Mouse (Mus musculus): Measurements from ENCODE around the gene Cables2.
A peak's percentile ranks its signal among the peaks of the same experiment; 100 is the strongest.
"Not testable (repeated sequence)": the region's sequence is repeated elsewhere in the genome, so short reads cannot be mapped to it uniquely, and the experiment has no call there.

The Cables2 gene

GRCm38 (mm10) chr2:180279321-180279720 is 6.0 kb upstream of the Cables2 start:
- no peak for DNase-seq (ENCODE audit: low read depth, low spot score)

- DNase-seq (ENCODE audit: low read depth, low spot score) = no peak
These were observed 4.6 kb upstream of the Cables2 start for GRCm38 (mm10) chr2:180277773-180278320.

GRCm38 (mm10) chr2:180276851-180277259 is 3.6 kb upstream of the Cables2 start:
- no peak for DNase-seq (ENCODE audit: low read depth, low spot score)

- DNase-seq (ENCODE audit: low read depth, low spot score) = no peak
These were observed 3.1 kb upstream of the Cables2 start for GRCm38 (mm10) chr2:180276385-180276784.

- DNase-seq (ENCODE audit: low read depth, low spot score) = peak; percentile 93
These were observed 2.5 kb upstream of the Cables2 start for GRCm38 (mm10) chr2:180275836-180276235.

- DNase-seq (ENCODE audit: low read depth, low spot score) = no peak
These were observed 1.2 kb upstream of the Cables2 start for GRCm38 (mm10) chr2:180274523-180274922.

- no peak for DNase-seq (ENCODE audit: low read depth, low spot score)
These were observed 393 bp downstream of the Cables2 start for GRCm38 (mm10) chr2:180272884-180273321.

GRCm38 (mm10) chr2:180271804-180272395 is 1.4 kb downstream of the Cables2 start:
- no peak for DNase-seq (ENCODE audit: low read depth, low spot score)

- no peak for DNase-seq (ENCODE audit: low read depth, low spot score)
These were observed 2.6 kb downstream of the Cables2 start for GRCm38 (mm10) chr2:180270537-180271255.

GRCm38 (mm10) chr2:180269329-180269728 is 4.0 kb downstream of the Cables2 start:
- DNase-seq (ENCODE audit: low read depth, low spot score) = no peak

GRCm38 (mm10) chr2:180267955-180268354 is 5.3 kb downstream of the Cables2 start:
- no peak for DNase-seq (ENCODE audit: low read depth, low spot score)

GRCm38 (mm10) chr2:180262891-180263290 is 10.4 kb downstream of the Cables2 start:
- DNase-seq (ENCODE audit: low read depth, low spot score) = no peak

GRCm38 (mm10) chr2:180262441-180262840 is 10.9 kb downstream of the Cables2 start:
- no peak for DNase-seq (ENCODE audit: low read depth, low spot score)

GRCm38 (mm10) chr2:180261901-180262300 is 11.4 kb downstream of the Cables2 start:
- DNase-seq (ENCODE audit: low read depth, low spot score) = no peak

- DNase-seq (ENCODE audit: low read depth, low spot score) = no peak
These were observed 12.5 kb downstream of the Cables2 start for GRCm38 (mm10) chr2:180260610-180261480.

GRCm38 (mm10) chr2:180259826-180260609 is 13.3 kb downstream of the Cables2 start:
- not testable (repeated sequence) for DNase-seq (ENCODE audit: low read depth, low spot score)

GRCm38 (mm10) chr2:180258951-180259484 is 14.3 kb downstream of the Cables2 start:
- not testable (repeated sequence) for DNase-seq (ENCODE audit: low read depth, low spot score)

- no peak for DNase-seq (ENCODE audit: low read depth, low spot score)
These were observed 15.1 kb downstream of the Cables2 start for GRCm38 (mm10) chr2:180257963-180258865.

- DNase-seq (ENCODE audit: low read depth, low spot score) = peak; percentile 99
These were observed 16.2 kb downstream of the Cables2 start, which contains the start of gene Rps21 for GRCm38 (mm10) chr2:180257001-180257521. TSS of gene Rps21 (plus strand) at chr2:180257377.
